Mouse (Mus musculus) MEL (cell line): ENCODE data around the gene Cd9. TPM values are rescaled to one million over a fixed set of nuclear protein-coding genes. Genes with fewer than 3 reads are reported as not detected.

Experiments used
- DNase-seq: peaks from one replicate; pipeline ENCODE4 v3.0.0; 2011; ENCODE audit warnings: low read depth, low spot score
- H3K27ac ChIP-seq: 2 replicates; pipeline ENCODE4 v1.5.1; 2012; ENCODE audit warnings: low read depth, mild to moderate bottlenecking, control low read depth, low read length, moderate library complexity; ENCODE audit not compliant: control insufficient read depth
- H3K27me3 ChIP-seq, 2 experiments: fragments of 150-350 bp in 1 of 2; sonication (generic) in 1 of 2; 2 replicates each; pipeline ENCODE4 v1.6.1; 2012; ENCODE audit warnings: low read length in 2 of 2, mild to moderate bottlenecking in 2 of 2, improper control_type of control experiment in 1 of 2, moderate library complexity in 1 of 2; ENCODE audit not compliant: insufficient read depth in 2 of 2, control insufficient read depth in 1 of 2
- H3K36me3 ChIP-seq, 2 experiments: 2 replicates each; pipeline ENCODE4 v1.6.1; 2012 to 2014; ENCODE audit warnings: low read length in 2 of 2, improper control_type of control experiment in 1 of 2, inconsistent platforms in 1 of 2, mild to moderate bottlenecking in 1 of 2; ENCODE audit not compliant: insufficient read depth in 2 of 2, control insufficient read depth in 1 of 2
- H3K4me1 ChIP-seq, 2 experiments: fragments of 150-350 bp in 1 of 2; sonication (generic) in 1 of 2; 2 replicates each; pipeline ENCODE4 v1.6.1; 2012; ENCODE audit warnings: low read length in 2 of 2, improper control_type of control experiment in 1 of 2, mild to moderate bottlenecking in 1 of 2; ENCODE audit not compliant: insufficient read depth in 2 of 2, control insufficient read depth in 1 of 2
- H3K4me3 ChIP-seq, 2 experiments: fragments of 150-350 bp in 1 of 2; sonication (generic) in 1 of 2; 2 replicates each; pipeline ENCODE4 v1.5.1; 2012; ENCODE audit warnings: low read depth in 2 of 2, low read length in 2 of 2, mild to moderate bottlenecking in 2 of 2, moderate library complexity in 2 of 2, control low read depth in 1 of 2, improper control_type of control experiment in 1 of 2; ENCODE audit not compliant: control insufficient read depth in 1 of 2, insufficient read depth in 1 of 2
- H3K79me2 ChIP-seq: 2 replicates; pipeline ENCODE4 v1.6.1; 2012; ENCODE audit warnings: mild to moderate bottlenecking, low read length, moderate library complexity; ENCODE audit not compliant: control insufficient read depth, poor library complexity, insufficient read depth
- H3K9ac ChIP-seq: 2 replicates; pipeline ENCODE4 v1.6.1; 2012; ENCODE audit warnings: low read depth, mild to moderate bottlenecking, control low read depth, low read length, moderate library complexity; ENCODE audit not compliant: control insufficient read depth, poor library complexity, severe bottlenecking
- H3K9me3 ChIP-seq: fragments of 150-350 bp; sonication (generic); replicated peaks from 2 replicates; pipeline ENCODE4 v1.6.1; 2012; ENCODE audit warnings: mild to moderate bottlenecking, low read length, improper control_type of control experiment, moderate library complexity; ENCODE audit not compliant: insufficient read depth
- CHD1 ChIP-seq: IDR thresholded peaks from 2 replicates; pipeline ENCODE4 v1.6.1; 2012; ENCODE audit warnings: low read depth, mild to moderate bottlenecking, inconsistent platforms, low read length, improper control_type of control experiment
- CTCF ChIP-seq, 3 experiments: IDR thresholded peaks in 2 of 3; conservative IDR thresholded peaks in 1 of 3; 2 replicates each; pipeline ENCODE4 v1.5.1; 2011 to 2012; ENCODE audit warnings: low read length in 3 of 3, low read depth in 2 of 3, mild to moderate bottlenecking in 2 of 3, improper control_type of control experiment in 1 of 3, inconsistent platforms in 1 of 3, mixed read lengths in 1 of 3, moderate library complexity in 1 of 3; ENCODE audit not compliant: control insufficient read depth in 1 of 3, insufficient read depth in 1 of 3, poor library complexity in 1 of 3, severe bottlenecking in 1 of 3
- E2F4 ChIP-seq: IDR thresholded peaks from 2 replicates; pipeline ENCODE4 v1.6.1; 2011; ENCODE audit warnings: low read depth, low read length, improper control_type of control experiment, borderline replicate concordance
- ELF1 ChIP-seq: IDR thresholded peaks from 2 replicates; pipeline ENCODE4 v1.6.1; 2014; ENCODE audit warnings: low read depth, mild to moderate bottlenecking, inconsistent platforms, low read length, improper control_type of control experiment, moderate library complexity
- EP300 ChIP-seq, 2 experiments: IDR thresholded peaks; 2 replicates each; pipeline ENCODE4 v1.6.1; 2011; ENCODE audit warnings: improper control_type of control experiment in 2 of 2, low read length in 2 of 2, low read depth in 1 of 2, mild to moderate bottlenecking in 1 of 2
- ETS1 ChIP-seq: IDR thresholded peaks from 2 replicates; pipeline ENCODE4 v1.6.1; 2012; ENCODE audit warnings: low read depth, mild to moderate bottlenecking, inconsistent platforms, low read length, improper control_type of control experiment, moderate library complexity
- GABPA ChIP-seq: IDR thresholded peaks from 2 replicates; pipeline ENCODE4 v1.6.1; 2012; ENCODE audit warnings: low read depth, mild to moderate bottlenecking, inconsistent platforms, low read length, improper control_type of control experiment, moderate library complexity
- KAT2A ChIP-seq: conservative IDR thresholded peaks from 2 replicates; pipeline ENCODE4 v1.6.1; 2012; ENCODE audit warnings: low read depth, low read length, improper control_type of control experiment, inconsistent platforms
- MAFK ChIP-seq: IDR thresholded peaks from 2 replicates; pipeline ENCODE4 v1.6.1; 2011; ENCODE audit warnings: low read depth, mild to moderate bottlenecking, low read length, improper control_type of control experiment, borderline replicate concordance
- MEF2A ChIP-seq: IDR thresholded peaks from 2 replicates; pipeline ENCODE4 v1.6.1; 2014; ENCODE audit warnings: low read depth, mild to moderate bottlenecking, inconsistent platforms, low read length, improper control_type of control experiment; ENCODE audit not compliant: poor library complexity, insufficient replicate concordance, severe bottlenecking; ENCODE audit errors: extremely low read depth
- MXI1 ChIP-seq: IDR thresholded peaks from 2 replicates; pipeline ENCODE4 v1.6.1; 2011; ENCODE audit warnings: mild to moderate bottlenecking, low read depth, low read length, improper control_type of control experiment
- NRF1 ChIP-seq: IDR thresholded peaks from 2 replicates; pipeline ENCODE4 v1.6.1; 2014; ENCODE audit warnings: low read depth, mild to moderate bottlenecking, inconsistent platforms, low read length, improper control_type of control experiment, moderate library complexity; ENCODE audit not compliant: poor library complexity, insufficient read depth, severe bottlenecking
- POLR2A ChIP-seq, 2 experiments: IDR thresholded peaks; 2 replicates each; pipeline ENCODE4 v1.6.1; 2011 to 2012; ENCODE audit warnings: low read length in 2 of 2, mild to moderate bottlenecking in 2 of 2, control low read depth in 1 of 2, improper control_type of control experiment in 1 of 2, low read depth in 1 of 2, moderate library complexity in 1 of 2; ENCODE audit not compliant: control insufficient read depth in 1 of 2, insufficient read depth in 1 of 2, poor library complexity in 1 of 2
- POLR2AphosphoS2 ChIP-seq: IDR thresholded peaks from 2 replicates; pipeline ENCODE4 v1.6.1; 2011; ENCODE audit warnings: low read length, improper control_type of control experiment
- POLR2AphosphoS5 ChIP-seq: IDR thresholded peaks from 2 replicates; pipeline ENCODE4 v1.6.1; 2012; ENCODE audit warnings: low read depth, borderline replicate concordance, mild to moderate bottlenecking, inconsistent platforms, low read length, moderate library complexity, mixed read lengths
- RAD21 ChIP-seq: IDR thresholded peaks from 2 replicates; pipeline ENCODE4 v1.6.1; 2011; ENCODE audit warnings: mild to moderate bottlenecking, low read depth, low read length, improper control_type of control experiment
- RCOR1 ChIP-seq: IDR thresholded peaks from 2 replicates; pipeline ENCODE4 v1.6.1; 2012; ENCODE audit warnings: low read depth, mild to moderate bottlenecking, inconsistent platforms, low read length, improper control_type of control experiment
- SIN3A ChIP-seq: IDR thresholded peaks from 2 replicates; pipeline ENCODE4 v1.6.1; 2012; ENCODE audit warnings: low read length, improper control_type of control experiment, inconsistent platforms
- SMC3 ChIP-seq: IDR thresholded peaks from 2 replicates; pipeline ENCODE4 v1.6.1; 2011; ENCODE audit warnings: low read depth, low read length, improper control_type of control experiment
- TAL1 ChIP-seq: IDR thresholded peaks from 2 replicates; pipeline ENCODE4 v1.6.1; 2012; ENCODE audit warnings: mild to moderate bottlenecking, inconsistent platforms, low read length, moderate library complexity, mixed read lengths
- TBP ChIP-seq: IDR thresholded peaks from 2 replicates; pipeline ENCODE4 v1.8.0; 2011; ENCODE audit warnings: low read depth, low read length, improper control_type of control experiment
- TCF12 ChIP-seq: IDR thresholded peaks from 2 replicates; pipeline ENCODE4 v1.6.1; 2014; ENCODE audit warnings: low read depth, mild to moderate bottlenecking, inconsistent platforms, low read length, improper control_type of control experiment, moderate library complexity
- UBTF ChIP-seq: IDR thresholded peaks from 2 replicates; pipeline ENCODE4 v1.6.1; 2012; ENCODE audit warnings: low read depth, mild to moderate bottlenecking, inconsistent platforms, low read length, improper control_type of control experiment, moderate library complexity, borderline replicate concordance; ENCODE audit not compliant: insufficient read depth
- ZC3H11A ChIP-seq: IDR thresholded peaks from 2 replicates; pipeline ENCODE4 v1.6.1; 2012; ENCODE audit warnings: low read depth, mild to moderate bottlenecking, inconsistent platforms, low read length, improper control_type of control experiment
- ZMIZ1 ChIP-seq: IDR thresholded peaks from 2 replicates; pipeline ENCODE4 v1.6.1; 2012; ENCODE audit warnings: low read depth, mild to moderate bottlenecking, inconsistent platforms, low read length, improper control_type of control experiment, moderate library complexity
- ZNF384 ChIP-seq: IDR thresholded peaks from 2 replicates; pipeline ENCODE4 v1.6.1; 2012; ENCODE audit warnings: low read depth, mild to moderate bottlenecking, inconsistent platforms, low read length, improper control_type of control experiment
- polyA plus RNA-seq, 2 experiments: library from polyadenylated mRNA; stranded (reverse) in 1 of 2; unstranded in 1 of 2; fragments of >175 nt in 1 of 2; fragments of >200 nt in 1 of 2; gene quantifications; 2 replicates each; pipeline versions ENCODE4 v1.2.1 to v1.2.4; 2012; ENCODE audit warnings: low replicate concordance in 2 of 2, low read depth in 1 of 2; ENCODE audit not compliant: insufficient read length in 2 of 2, insufficient read depth in 1 of 2, missing spikeins in 1 of 2
- total RNA-seq: library from RNA; depleted of rRNA; stranded (reverse); fragments of 300-350 nt; gene quantifications from 2 replicates; pipeline ENCODE4 v1.2.3, GENCODE M21; 2012

Gene Cd9
- total and polyA plus RNA-seq, 3 experiments: 3.6 to 10.9 TPM; not detected in 1

GRCm38 (mm10) chr6:125454299-125454698, 40.3 kb downstream of the Cd9 start:
- H3K27ac ChIP-seq: no peak overlapping the region
- H3K9me3 ChIP-seq: no peaks in the 10 kb centered on the region
- DNase-seq: no peak
- H3K4me3 ChIP-seq: no peak overlapping the region
- no peak for TF ChIP-seq ZMIZ1
- no peak for TF ChIP-seq KAT2A
- TF ChIP-seq TCF12: no peak
- TF ChIP-seq UBTF: no peak
- TF ChIP-seq POLR2AphosphoS5: no peak
- TF ChIP-seq POLR2AphosphoS2: no peak
- no peak for TF ChIP-seq POLR2A (IDR thresholded peaks at IDR 0.05; ENCODE audit: control insufficient read depth in 1 of 2, insufficient read depth in 1 of 2, low read depth in 1 of 2, low read length in 2 of 2, poor library complexity in 1 of 2)
- no peak for TF ChIP-seq MAFK
- TF ChIP-seq TAL1: no peak
- TF ChIP-seq GABPA: no peak
- TF ChIP-seq RAD21: no peak
- no peak for TF ChIP-seq CTCF (IDR thresholded peaks at IDR 0.05 in 2 of 3, conservative IDR thresholded peaks at IDR 0.05 in 1 of 3; ENCODE audit: control insufficient read depth in 1 of 3, insufficient read depth in 1 of 3, low read depth in 2 of 3, low read length in 3 of 3, poor library complexity in 1 of 3, severe bottlenecking in 1 of 3)
- TF ChIP-seq E2F4: no peak
- TF ChIP-seq ELF1: no peak
- TF ChIP-seq EP300 (IDR thresholded peaks at IDR 0.05; ENCODE audit: low read depth in 1 of 2, low read length in 2 of 2): no peak
- no peak for TF ChIP-seq ZNF384
- H3K79me2 ChIP-seq: no peaks in the 10 kb centered on the region
- H3K27me3 ChIP-seq: no peaks in the 10 kb centered on the region
- H3K36me3 ChIP-seq: no peaks in the 10 kb centered on the region
- no peak overlapping the region for H3K9ac ChIP-seq
- no peaks in the 10 kb centered on the region for H3K4me1 ChIP-seq

GRCm38 (mm10) chr6:125447660-125448059, 46.9 kb downstream of the Cd9 start:
- Histone ChIP-seq H3K27me3 (no peaks in the 10 kb centered on the region; a peak in 1 of 4 replicates), H3K27ac (no peak overlapping the region), H3K9me3 (no peaks in the 10 kb centered on the region), H3K79me2 (no peaks in the 10 kb centered on the region), H3K9ac (no peak overlapping the region), H3K4me3 (no peak overlapping the region), H3K4me1 (no peaks in the 10 kb centered on the region), H3K36me3 (no peaks in the 10 kb centered on the region)
- DNase-seq: no peak
- no peak for TF ChIP-seq SMC3
- TF ChIP-seq CHD1: no peak
- TF ChIP-seq MXI1: no peak
- no peak for TF ChIP-seq RCOR1
- TF ChIP-seq ZC3H11A: no peak
- no peak for TF ChIP-seq POLR2AphosphoS5
- TF ChIP-seq SIN3A: no peak
- no peak for TF ChIP-seq NRF1
- TF ChIP-seq MEF2A: no peak
- no peak for TF ChIP-seq ETS1
- TF ChIP-seq TAL1: no peak
- no peak for TF ChIP-seq POLR2AphosphoS2
- no peak for TF ChIP-seq TBP
- TF ChIP-seq UBTF: no peak
